Mouse (Mus musculus) layer of hippocampus, postnatal 36 days (tissue): ENCODE results near the gene Catsper4. TPM values are rescaled to one million over a fixed set of nuclear protein-coding genes. Genes with fewer than 3 reads are reported as not detected.

Experiments used
- DNase-seq, 2 experiments: peaks; one replicate each; pipeline ENCODE4 v3.0.0; 2022
- total RNA-seq, 2 experiments: library from RNA; stranded (reverse); gene quantifications; 2 replicates each; pipeline ENCODE4 v1.2.3; 2021

Catsper4 gene
- total RNA-seq, 2 experiments from 2014 or later, result not detected

GRCm38 (mm10) chr4:134250116-134250929 lies 23.1 kb upstream of the Catsper4 start:
- DNase-seq, result no peak

- DNase-seq, result peak; percentile 59 to 65
Observed at GRCm38 (mm10) chr4:134249651-134250050, 22.5 kb upstream of the Catsper4 start.

GRCm38 (mm10) chr4:134246719-134247258 lies 19.6 kb upstream of the Catsper4 start, which contains the start of gene Gm30191:
TSS of gene Gm30191 (plus strand) at chr4:134246935.
- no peak for DNase-seq

GRCm38 (mm10) chr4:134246256-134246655 lies 19.1 kb upstream of the Catsper4 start:
- no peak for DNase-seq

GRCm38 (mm10) chr4:134245148-134245843 lies 18.1 kb upstream of the Catsper4 start, which contains the start of gene Zfp593:
TSS of gene Zfp593 (minus strand) at chr4:134245592.
- peak; percentile 93 to 95 for DNase-seq

- no peak for DNase-seq
Observed at GRCm38 (mm10) chr4:134243516-134244250, 16.5 kb upstream of the Catsper4 start, which contains the start of gene E130218I03Rik. TSS of gene E130218I03Rik (plus strand) at chr4:134243662.

- DNase-seq, result no peak
Observed at GRCm38 (mm10) chr4:134238686-134239085, 11.5 kb upstream of the Catsper4 start.

- no peak for DNase-seq
Observed at GRCm38 (mm10) chr4:134238279-134238651, 11.1 kb upstream of the Catsper4 start, which contains the start of gene Cnksr1. TSS of gene Cnksr1 (minus strand) at chr4:134238399.

GRCm38 (mm10) chr4:134237582-134238278 lies 10.5 kb upstream of the Catsper4 start:
- DNase-seq, result no peak

GRCm38 (mm10) chr4:134234876-134235275 lies 7.7 kb upstream of the Catsper4 start:
- no peak for DNase-seq

GRCm38 (mm10) chr4:134230431-134230830 lies 3.2 kb upstream of the Catsper4 start:
- DNase-seq, result no peak

- no peak for DNase-seq
Observed at GRCm38 (mm10) chr4:134222793-134223600, 4.2 kb downstream of the Catsper4 start.

GRCm38 (mm10) chr4:134206488-134207053 lies 20.6 kb downstream of the Catsper4 start:
- DNase-seq, result no peak

GRCm38 (mm10) chr4:134203340-134203896 lies 23.8 kb downstream of the Catsper4 start:
- no peak for DNase-seq

- no peak for DNase-seq
Observed at GRCm38 (mm10) chr4:134202904-134203303, 24.3 kb downstream of the Catsper4 start, which contains the start of gene Gm7534. TSS of gene Gm7534 (minus strand) at chr4:134203004.

GRCm38 (mm10) chr4:134199371-134199770 lies 27.8 kb downstream of the Catsper4 start:
- no peak for DNase-seq

- DNase-seq, result no peak
Observed at GRCm38 (mm10) chr4:134186268-134186667, 40.9 kb downstream of the Catsper4 start.

GRCm38 (mm10) chr4:134185569-134185968 lies 41.6 kb downstream of the Catsper4 start:
- no peak for DNase-seq

- DNase-seq, result no peak
Observed at GRCm38 (mm10) chr4:134183711-134184110, 43.5 kb downstream of the Catsper4 start.

GRCm38 (mm10) chr4:134181825-134182224 lies 45.4 kb downstream of the Catsper4 start:
- no peak for DNase-seq
